Mouse (Mus musculus) monocyte, adult 2 months (primary cell): ENCODE results near the gene Cyp39a1.

ENCODE experiments used
- DNase-seq, 2 experiments: peaks; one replicate each; pipeline ENCODE4 v3.0.0; 2022; ENCODE audit warnings: low spot score in 2 of 2, low read depth in 1 of 2

Cyp39a1 gene

DNA sequence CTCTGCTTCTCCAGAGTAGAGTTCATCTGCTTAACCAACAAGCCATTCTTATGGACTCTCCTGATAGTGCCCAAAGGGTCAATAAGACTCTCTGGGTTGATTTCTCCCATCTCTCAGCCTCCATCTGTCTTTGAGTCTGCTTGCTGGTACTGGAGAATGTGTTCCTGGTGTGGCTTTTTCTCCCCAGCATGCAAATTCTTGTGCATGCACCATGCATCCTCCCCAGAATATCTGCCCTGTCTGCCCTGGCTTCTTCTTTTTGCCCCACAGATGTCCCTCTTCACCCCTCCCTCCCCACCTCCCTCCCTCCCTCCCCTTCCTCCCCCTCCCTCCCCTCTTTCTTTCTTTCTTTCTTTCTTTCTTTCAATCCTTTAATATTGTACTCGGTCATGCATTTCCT is 10.1 kb downstream of the Cyp39a1 start:
- no peak for DNase-seq

- DNase-seq: no peak
Observed at GRCm38 (mm10) chr17:43684086-43684485, 16.9 kb downstream of the Cyp39a1 start.

DNA sequence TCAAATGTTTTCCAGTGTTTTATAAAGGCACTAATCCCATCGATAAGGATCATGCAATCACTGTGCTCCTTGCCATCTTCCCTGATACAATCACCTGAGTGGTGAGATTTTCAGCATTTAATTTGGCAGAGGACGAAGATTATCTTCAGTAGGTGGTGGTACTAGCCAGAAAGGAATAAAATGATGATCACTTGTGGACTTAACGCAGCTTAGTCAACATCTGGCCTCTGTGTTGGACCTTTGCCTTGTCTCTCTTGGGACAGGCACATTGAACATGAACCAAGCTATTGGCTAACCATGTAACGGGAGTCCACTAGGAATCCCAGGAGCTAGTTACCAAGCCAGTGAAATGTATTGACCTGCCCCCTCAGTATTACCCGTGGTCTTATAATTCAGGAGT is 17.4 kb downstream of the Cyp39a1 start:
- no peak for DNase-seq

DNA sequence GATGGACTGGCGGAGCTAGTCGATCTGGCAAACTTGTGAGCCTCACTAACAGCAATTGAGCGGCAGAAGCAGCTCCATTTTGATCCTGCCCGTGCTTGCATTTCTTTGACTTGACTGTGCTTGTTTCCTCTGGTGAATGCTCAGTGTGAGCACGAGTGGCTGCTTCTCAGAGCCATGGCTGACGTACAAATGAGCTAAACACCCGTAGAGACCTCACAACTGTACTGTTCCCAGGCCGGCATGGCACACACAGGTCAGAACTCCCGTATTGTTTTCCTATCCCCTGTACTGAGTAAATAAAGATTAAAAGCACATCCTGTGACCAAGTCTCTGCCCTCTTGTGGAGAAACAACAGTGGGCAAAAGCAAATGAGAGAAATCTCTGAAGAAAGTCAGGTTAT is 22.4 kb downstream of the Cyp39a1 start:
- DNase-seq: no peak

- DNase-seq: peak in 1 of 2 experiments; percentile 14
Observed at GRCm38 (mm10) chr17:43698997-43699649, 31.9 kb downstream of the Cyp39a1 start.

GRCm38 (mm10) chr17:43701060-43701459 is 33.8 kb downstream of the Cyp39a1 start:
- DNase-seq: peak in 1 of 2 experiments; percentile 2

GRCm38 (mm10) chr17:43704216-43704930 is 37.1 kb downstream of the Cyp39a1 start:
- no peak for DNase-seq

DNA sequence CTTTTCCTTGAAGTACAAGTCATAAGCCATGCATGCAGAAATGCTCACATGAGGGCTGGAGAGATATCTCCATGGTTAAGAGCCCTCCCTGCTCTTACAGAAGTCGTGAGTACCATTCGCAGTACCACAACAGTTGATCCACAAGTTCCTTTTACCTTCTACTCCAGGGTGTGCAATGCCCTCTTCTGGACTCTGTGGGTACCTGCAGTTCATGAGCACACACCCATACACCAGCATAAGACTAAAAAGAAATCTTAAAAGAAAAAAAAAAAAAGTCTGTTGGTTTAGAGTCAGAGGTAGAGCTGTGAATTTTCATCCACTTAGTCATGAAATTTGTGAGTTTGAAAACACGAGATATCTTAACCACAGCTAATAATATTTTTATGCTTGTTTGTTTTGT is 39.5 kb downstream of the Cyp39a1 start:
- DNase-seq: no peak

GRCm38 (mm10) chr17:43707254-43707653 is 40.0 kb downstream of the Cyp39a1 start:
- DNase-seq: no peak

GRCm38 (mm10) chr17:43711557-43712352 is 44.5 kb downstream of the Cyp39a1 start:
- no peak for DNase-seq

DNA sequence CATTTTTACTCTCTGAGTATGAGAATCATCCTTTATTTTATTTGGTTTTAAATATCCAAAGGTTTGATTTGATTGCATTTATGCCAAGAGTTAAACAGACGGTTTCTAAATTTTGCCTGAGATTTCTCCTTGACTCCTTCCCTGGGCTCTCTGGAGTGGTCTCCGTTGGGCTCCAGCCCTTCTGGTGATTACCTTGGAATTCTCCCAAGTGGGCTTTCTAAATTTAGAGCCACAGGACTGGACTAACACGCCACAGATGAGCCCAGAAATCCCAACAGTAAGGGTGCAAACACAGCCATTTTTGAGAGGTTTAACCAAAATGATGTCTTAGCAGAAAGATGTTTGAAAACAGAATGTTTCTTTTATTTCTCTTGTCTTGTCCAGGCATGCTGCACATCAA is 47.0 kb downstream of the Cyp39a1 start:
- DNase-seq: no peak

DNA sequence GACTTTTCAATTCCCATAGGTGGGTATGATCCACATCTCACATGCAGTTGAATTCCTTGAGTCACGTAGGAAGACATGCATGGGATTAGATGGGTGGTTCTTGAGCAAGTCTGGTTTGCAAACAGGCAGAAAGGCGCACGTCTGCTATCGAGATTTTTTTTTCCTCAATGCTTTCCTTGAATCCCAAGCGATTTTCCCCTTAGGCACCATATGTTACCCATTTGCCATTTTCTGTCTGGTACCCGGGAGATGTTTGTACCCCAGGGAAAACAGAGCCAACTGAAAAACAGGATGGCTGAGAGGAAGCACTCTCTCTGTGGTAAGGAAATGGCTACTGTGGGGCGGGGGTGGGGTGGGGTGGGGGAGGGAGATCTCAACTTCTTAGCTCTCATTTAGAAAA is 49.4 kb downstream of the Cyp39a1 start:
- DNase-seq: no peak

DNA sequence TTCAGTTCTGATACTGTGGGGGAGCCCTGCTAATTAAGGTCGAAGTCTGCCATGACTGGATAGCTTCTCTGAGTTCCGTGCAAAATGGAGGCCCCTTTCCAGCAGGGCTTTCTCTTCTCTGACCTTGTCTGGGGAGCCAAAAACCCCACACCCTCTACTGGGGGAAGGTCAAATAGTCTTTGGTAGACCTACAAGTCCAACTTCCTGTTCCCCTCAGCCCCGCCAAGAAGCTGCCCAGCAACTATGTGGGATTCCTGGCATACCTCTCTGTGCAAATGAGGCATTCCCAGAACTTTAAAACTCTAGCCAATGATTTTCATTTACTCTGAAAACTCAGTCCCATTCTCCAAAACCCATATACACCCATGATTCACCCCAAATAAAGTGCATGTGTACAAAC is 52.2 kb downstream of the Cyp39a1 start:
- no peak for DNase-seq

- DNase-seq: no peak
Observed at GRCm38 (mm10) chr17:43724480-43724879, 57.3 kb downstream of the Cyp39a1 start.

- no peak for DNase-seq
Observed at GRCm38 (mm10) chr17:43731327-43731726, 64.1 kb downstream of the Cyp39a1 start.

GRCm38 (mm10) chr17:43731976-43732375 is 64.8 kb downstream of the Cyp39a1 start:
- DNase-seq: no peak

DNA sequence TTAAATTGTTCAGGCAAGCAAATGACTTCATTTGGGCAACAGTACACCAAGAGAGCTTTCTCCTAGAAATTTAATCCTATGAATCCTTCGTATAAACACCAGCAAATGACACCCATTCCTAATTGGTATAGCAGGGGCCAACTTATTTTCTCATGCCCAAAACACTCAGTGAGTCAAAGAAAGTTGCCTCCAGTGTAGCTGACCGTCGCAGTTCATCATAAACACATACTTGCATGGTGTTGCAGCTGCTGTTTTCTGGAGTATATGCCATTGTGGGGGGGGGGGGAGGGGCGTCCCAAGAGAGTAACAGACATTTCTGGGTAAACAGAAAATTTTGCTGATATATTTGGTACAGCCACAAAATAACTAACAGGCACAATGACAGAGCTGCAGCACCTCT is 67.0 kb downstream of the Cyp39a1 start:
- DNase-seq: no peak

- DNase-seq: no peak
Observed at GRCm38 (mm10) chr17:43743933-43744332, 76.7 kb downstream of the Cyp39a1 start.

DNA sequence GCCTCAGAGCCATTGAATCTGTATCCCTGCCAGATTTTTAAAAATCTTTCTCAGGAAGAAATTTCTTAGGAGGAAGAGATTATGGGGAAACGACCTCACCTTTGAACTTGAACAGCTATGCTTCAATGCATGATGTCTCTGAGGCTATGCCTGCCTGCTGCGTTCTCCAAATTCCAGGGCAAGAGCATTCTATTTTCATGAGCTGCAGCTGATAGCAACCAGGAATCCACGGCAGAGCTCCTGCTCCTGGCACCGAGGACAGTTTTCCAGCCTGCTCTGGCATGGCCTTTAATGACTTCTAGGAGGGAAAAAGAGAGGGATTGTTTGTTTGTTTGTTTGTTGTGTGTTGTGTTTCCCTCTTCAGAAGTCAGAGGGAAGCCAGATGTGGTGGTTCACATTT is 77.2 kb downstream of the Cyp39a1 start:
- no peak for DNase-seq

- no peak for DNase-seq
Observed at GRCm38 (mm10) chr17:43751146-43751545, 83.9 kb downstream of the Cyp39a1 start.

GRCm38 (mm10) chr17:43752811-43753210 is 85.6 kb downstream of the Cyp39a1 start:
- no peak for DNase-seq

DNA sequence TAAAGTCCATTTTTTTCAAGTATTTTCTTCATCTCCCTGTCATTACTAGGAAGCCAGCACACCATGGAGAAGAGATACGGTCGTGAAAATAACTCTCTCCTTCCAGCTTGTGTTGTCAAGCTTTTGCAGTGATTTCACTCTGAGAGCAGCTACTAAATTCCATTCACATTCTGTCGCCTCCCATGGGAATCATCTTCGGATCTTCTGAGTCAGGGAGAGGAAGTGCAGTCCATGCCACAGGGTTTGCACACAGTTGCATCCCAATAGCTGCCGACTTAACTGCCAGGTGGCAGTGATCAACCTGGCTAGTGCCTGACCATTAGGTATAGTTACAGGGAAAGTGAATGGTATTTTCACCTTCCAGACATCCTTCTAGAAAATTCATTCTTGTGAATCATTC is 87.5 kb downstream of the Cyp39a1 start:
- no peak for DNase-seq
